Mouse (Mus musculus) myocyte (in vitro differentiated cells): ENCODE results near the gene Hpcal1.

ENCODE experiments used
- E2F4 ChIP-seq: IDR thresholded peaks from one replicate; pipeline ENCODE4 v1.6.1; 2011; ENCODE audit warnings: mild to moderate bottlenecking, control low read depth, moderate library complexity; ENCODE audit not compliant: insufficient read depth
- MAX ChIP-seq: IDR thresholded peaks from one replicate; pipeline ENCODE4 v1.6.1; 2011; ENCODE audit warnings: low read depth, mild to moderate bottlenecking, control low read depth
- MYOD1 ChIP-seq, 3 experiments: IDR thresholded peaks; one replicate each; pipeline ENCODE4 v1.6.1; 2011; ENCODE audit warnings: control low read depth in 2 of 3, low read depth in 2 of 3, mild to moderate bottlenecking in 2 of 3, moderate library complexity in 1 of 3; ENCODE audit not compliant: insufficient read length in 2 of 3, control insufficient read depth in 1 of 3
- MYOG ChIP-seq, 3 experiments: IDR thresholded peaks; one replicate each; pipeline ENCODE4 v1.6.1; 2011; ENCODE audit warnings: control low read depth in 2 of 3, low read depth in 2 of 3, mild to moderate bottlenecking in 2 of 3; ENCODE audit not compliant: insufficient read length in 2 of 3, control insufficient read depth in 1 of 3, insufficient read depth in 1 of 3
- POLR2A ChIP-seq: IDR thresholded peaks from one replicate; pipeline ENCODE4 v1.6.1; 2011; ENCODE audit warnings: low read depth, mild to moderate bottlenecking, control low read depth, moderate library complexity; ENCODE audit not compliant: insufficient read length
- POLR2AphosphoS2 ChIP-seq: IDR thresholded peaks from one replicate; pipeline ENCODE4 v1.6.1; 2011; ENCODE audit warnings: low read depth, control low read depth; ENCODE audit not compliant: insufficient read length
- REST ChIP-seq: IDR thresholded peaks from one replicate; pipeline ENCODE4 v1.6.1; 2011; ENCODE audit warnings: mild to moderate bottlenecking, control low read depth, moderate library complexity; ENCODE audit not compliant: insufficient read depth, insufficient read length
- SRF ChIP-seq: IDR thresholded peaks from one replicate; pipeline ENCODE4 v1.6.1; 2011; ENCODE audit warnings: low read depth; ENCODE audit not compliant: control insufficient read depth, insufficient read length
- TCF12 ChIP-seq: IDR thresholded peaks from one replicate; pipeline ENCODE4 v1.6.1; 2011; ENCODE audit warnings: mild to moderate bottlenecking, control low read depth; ENCODE audit not compliant: poor library complexity, insufficient read depth, severe bottlenecking
- TCF3 ChIP-seq: IDR thresholded peaks from one replicate; pipeline ENCODE4 v1.6.1; 2011; ENCODE audit warnings: low read depth, control low read depth; ENCODE audit not compliant: insufficient read length
- USF1 ChIP-seq: IDR thresholded peaks from one replicate; pipeline ENCODE4 v1.6.1; 2011; ENCODE audit warnings: low read depth, mild to moderate bottlenecking, control low read depth, moderate library complexity

- TF ChIP-seq MYOD1 (IDR thresholded peaks at IDR 0.05; ENCODE audit: control insufficient read depth in 1 of 3, insufficient read length in 2 of 3, low read depth in 2 of 3) (no peak), POLR2A (no peak), E2F4 (no peak), MAX (no peak), SRF (no peak), POLR2AphosphoS2 (no peak), MYOG (IDR thresholded peaks at IDR 0.05; ENCODE audit: control insufficient read depth in 1 of 3, insufficient read depth in 1 of 3, insufficient read length in 2 of 3, low read depth in 2 of 3) (no peak), TCF12 (no peak), USF1 (no peak), TCF3 (no peak), REST (no peak)
Observed at GRCm38 (mm10) chr12:17733114-17733904, 42.7 kb downstream of the Hpcal1 start.
